ENCODE assay signal across 17 mouse cellular contexts in the genomic region with DNA sequence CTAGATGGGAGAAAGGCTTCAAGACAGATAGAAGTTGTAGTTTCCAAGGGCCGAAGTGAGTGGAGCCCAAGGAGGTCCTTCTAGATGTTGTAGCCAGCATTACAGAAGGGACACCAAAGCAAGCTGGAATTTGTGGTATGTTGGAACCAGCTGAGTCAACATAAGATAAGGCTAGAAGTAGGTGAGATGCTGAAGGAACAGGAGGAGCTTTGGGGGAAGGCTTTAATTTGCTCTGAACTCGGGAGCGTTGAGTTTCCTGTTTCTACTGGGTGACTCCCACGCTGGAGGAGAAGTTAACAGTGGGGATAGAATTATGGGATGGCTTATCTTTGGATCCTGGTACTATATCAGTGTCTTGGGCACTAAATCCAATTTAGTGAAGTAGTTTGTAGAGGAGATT. TPM values are rescaled to one million over a fixed set of nuclear protein-coding genes. Genes with fewer than 3 reads are reported as not detected.
DNase-seq lines count a peak whose midpoint lies in the region; ATAC-seq lines count a peak whose summit lies in the region.
"Had no signal": no experiment of that assay in that cellular context is flagged by ENCODE, and none has a peak within 500 bp of the region (broad histone marks: within the 10 kb centered on the region; RNA-seq: fewer than 3 reads in every experiment).

No protein-coding gene starts in this region.

- DNase-seq in heart, adult 11 months: no peak
- peak; percentile 3 for DNase-seq in kidney, postnatal 14 days
- DNase-seq in lung, postnatal 25 days (ENCODE audit: low spot score): peak; percentile 26
- DNase-seq in yolk sac, embryonic 10.5 days (ENCODE audit: low spot score): peak; percentile 9
- no peak for DNase-seq in cerebellum, adult 8-10 months
- DNase-seq: adrenal gland, postnatal 10 days; cerebellum, adult 11 months; cerebellum, adult 9-10 months; cerebellum, postnatal 25 days; gastrocnemius, postnatal 36 days; heart, adult 18-20 months; heart, postnatal 36 days had no signal

- no peaks in the 10 kb centered on the region for H3K27me3 ChIP-seq in heart, embryonic 13.5 days (replicated peaks)
- H3K27me3 ChIP-seq in kidney, embryonic 16.5 days (ENCODE audit: insufficient read depth, low read length): no peaks in the 10 kb centered on the region

- H3K9ac ChIP-seq in heart, embryonic 13.5 days: no peak overlapping the region
- H3K9ac ChIP-seq in kidney, embryonic 16.5 days (replicated peaks; ENCODE audit: low read length): no peak overlapping the region
- H3K9ac ChIP-seq: embryonic facial prominence, embryonic 12.5 days; forebrain, embryonic 15.5 days had no signal

- 14% methylated on average over 4 of the region's 4 CpGs for WGBS in heart, embryonic 13.5 days
- WGBS in kidney, embryonic 16.5 days: 27% methylated on average over 4 of the region's 4 CpGs

- H3K9me3 ChIP-seq in heart, embryonic 13.5 days: no peaks in the 10 kb centered on the region
- H3K9me3 ChIP-seq in kidney, embryonic 16.5 days (ENCODE audit: low read length): no peaks in the 10 kb centered on the region
- H3K9me3 ChIP-seq: embryonic facial prominence, embryonic 12.5 days; forebrain, embryonic 15.5 days; heart, embryonic 10.5 days had no signal

- no peak for ATAC-seq in heart, embryonic 13.5 days (ENCODE audit: extremely low read depth, insufficient number of reproducible peaks, low FRiP score, low TSS enrichment)
- no peak for ATAC-seq in kidney, embryonic 16.5 days (ENCODE audit: low FRiP score, low TSS enrichment)
- ATAC-seq: forebrain, embryonic 15.5 days had no signal

- 0 out of 2 replicates have a peak overlapping the region, but pooled peaks have one; percentile 13 for H3K4me2 ChIP-seq in heart, embryonic 13.5 days
- no peak overlapping the region for H3K4me2 ChIP-seq in kidney, embryonic 16.5 days (replicated peaks; ENCODE audit: low read depth, low read length)
- H3K4me2 ChIP-seq: embryonic facial prominence, embryonic 12.5 days; forebrain, embryonic 15.5 days had no signal

- no peak overlapping the region for H3K27ac ChIP-seq in heart, embryonic 13.5 days (replicated peaks)
- no peak overlapping the region for H3K27ac ChIP-seq in kidney, embryonic 16.5 days (ENCODE audit: low read length)
- H3K27ac ChIP-seq: embryonic facial prominence, embryonic 12.5 days; forebrain, embryonic 15.5 days; heart, embryonic 10.5 days had no signal

- peaks cover 19% of the 10 kb centered on the region for H3K4me1 ChIP-seq in heart, embryonic 13.5 days
- peaks cover 17% of the 10 kb centered on the region for H3K4me1 ChIP-seq in kidney, embryonic 16.5 days (ENCODE audit: insufficient read depth, low read length)

- no peaks in the 10 kb centered on the region for H3K36me3 ChIP-seq in heart, embryonic 13.5 days
- H3K36me3 ChIP-seq in kidney, embryonic 16.5 days (ENCODE audit: insufficient read depth, low read length): no peaks in the 10 kb centered on the region
- H3K36me3 ChIP-seq: embryonic facial prominence, embryonic 12.5 days; forebrain, embryonic 15.5 days; heart, embryonic 10.5 days had no signal

- no peak overlapping the region for H3K4me3 ChIP-seq in heart, embryonic 13.5 days
- no peak overlapping the region for H3K4me3 ChIP-seq in kidney, embryonic 16.5 days (ENCODE audit: low read length)
- H3K4me3 ChIP-seq: embryonic facial prominence, embryonic 12.5 days; forebrain, embryonic 15.5 days; heart, embryonic 10.5 days had no signal

RNA-seq across cellular contexts. Expression of a gene that starts 3.3 kb away (rescaled TPM):
- 11.8 and 12.2 TPM in 2 replicates for polyA plus RNA-seq in heart, embryonic 13.5 days (2015; fragmentation: Nextera tagmentation; extraction: Ambion mirVana)
- 17.6 and 20.4 TPM in 2 replicates for polyA plus RNA-seq in kidney, embryonic 16.5 days (2015; fragmentation: Nextera tagmentation; extraction: Ambion mirVana)

Comparison
In these comparisons a context has a peak if more than half of its experiments do, and no peak if none do; other contexts are left out.
1. DNase-seq: peak in kidney, postnatal 14 days (single experiment), lung, postnatal 25 days (single experiment) and yolk sac, embryonic 10.5 days (single experiment); none in heart, adult 11 months (single experiment) and cerebellum, adult 8-10 months (single experiment).